ENCODE assay signal across 22 mouse cellular contexts in the genomic region with DNA sequence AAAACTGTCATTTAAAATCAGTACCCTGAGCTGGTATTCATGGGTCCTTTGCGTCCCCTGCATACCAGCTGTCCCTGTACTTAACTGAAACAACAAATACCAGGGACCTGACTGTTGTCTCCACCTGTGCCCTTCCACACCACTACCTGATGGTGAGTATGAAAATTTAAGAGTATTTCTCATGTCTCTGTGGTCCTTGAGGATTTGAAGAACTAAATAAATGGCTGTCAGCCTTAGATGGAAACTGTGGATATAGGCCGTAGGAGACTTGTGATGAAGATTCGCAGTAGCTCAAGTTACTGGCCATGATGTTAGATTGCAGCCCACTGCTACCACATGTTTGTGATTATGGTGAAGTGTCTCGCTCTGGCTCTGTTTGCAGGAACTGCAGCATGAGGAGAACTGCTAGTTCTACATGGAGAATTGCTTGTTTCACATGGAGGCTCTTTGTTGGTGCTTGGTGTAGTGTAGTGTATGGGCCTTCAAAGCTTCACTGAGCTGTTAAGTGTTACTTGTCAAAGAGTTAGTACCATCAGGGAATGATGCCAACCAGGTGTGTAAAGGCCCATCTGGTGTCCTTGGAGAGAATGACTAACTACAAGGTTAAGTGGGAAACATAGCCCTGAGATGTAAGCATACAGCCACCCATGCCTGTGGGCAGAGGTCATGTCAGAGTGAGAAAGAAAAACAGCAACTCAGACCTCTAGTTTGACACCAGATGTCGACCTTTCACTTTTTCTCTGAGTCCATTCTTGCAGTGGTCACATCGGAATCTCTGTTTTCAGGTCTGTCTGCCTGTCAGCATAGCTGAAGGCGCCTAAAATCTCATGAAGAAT.
DNase-seq lines count a peak whose midpoint lies in the region; ATAC-seq and TF ChIP-seq lines count a peak whose summit lies in the region.
"Had no signal": no experiment of that assay in that cellular context is flagged by ENCODE, and none has a peak within 500 bp of the region (broad histone marks: within the 10 kb centered on the region; RNA-seq: fewer than 3 reads in every experiment).

No protein-coding gene starts in this region.

- peak; percentile 35 for DNase-seq in heart, embryonic 10.5 days (ENCODE audit: low spot score)
- DNase-seq in heart, adult 8-10 months (ENCODE audit: low spot score) = no peak
- DNase-seq in liver, postnatal 0 days = no peak
- no peak for DNase-seq in liver, embryonic 11.5 days (ENCODE audit: low spot score)
- peak; percentile 33 for DNase-seq in yolk sac, embryonic 10.5 days (ENCODE audit: low spot score)
- no peak for DNase-seq in gastrocnemius, postnatal 14 days
- no peak for DNase-seq in thymus, postnatal 14 days
- DNase-seq: cerebellum, postnatal 10 days; forebrain, postnatal 0 days; gastrocnemius, adult 2 months; heart, adult 18-20 months; lung, postnatal 10 days; right cerebral cortex, postnatal 14 days; thymus, postnatal 36 days had no signal

- H3K4me1 ChIP-seq in heart, embryonic 10.5 days = 0 out of 2 replicates have a peak, but pooled peaks cover 11% of the 10 kb centered on the region
- peaks cover 13% of the 10 kb centered on the region; the same call in 1 of the 2 replicates for H3K4me1 ChIP-seq in liver, postnatal 0 days (ENCODE audit: insufficient read depth)
- H3K4me1 ChIP-seq in liver, embryonic 11.5 days (replicated peaks; ENCODE audit: control insufficient read depth, insufficient read depth, low read length) = no peaks in the 10 kb centered on the region
- H3K4me1 ChIP-seq in kidney, embryonic 16.5 days (ENCODE audit: insufficient read depth, low read length) = peaks cover 29% of the 10 kb centered on the region
- H3K4me1 ChIP-seq: intestine, embryonic 15.5 days; megakaryocyte, embryonic 14.5 days; neural tube, embryonic 13.5 days had no signal

- WGBS in heart, embryonic 10.5 days = 71% methylated on average over 7 of the region's 7 CpGs
- WGBS in liver, postnatal 0 days (ENCODE audit: insufficient replicate concordance) = 61% methylated on average over 7 of the region's 7 CpGs
- 74% methylated on average over 7 of the region's 7 CpGs for WGBS in liver, embryonic 11.5 days
- 59% methylated on average over 7 of the region's 7 CpGs for WGBS in kidney, embryonic 16.5 days

- 0 out of 2 replicates have a peak, but pooled peaks have one; percentile 30 for ATAC-seq in liver, postnatal 0 days
- ATAC-seq in liver, embryonic 11.5 days (replicated peaks; ENCODE audit: low FRiP score) = no peak
- ATAC-seq in kidney, embryonic 16.5 days (ENCODE audit: low FRiP score, low TSS enrichment) = peak; percentile 53
- ATAC-seq: forebrain, postnatal 0 days had no signal

- TF ChIP-seq EP300 in liver, postnatal 0 days (IDR thresholded peaks at IDR 0.05; ENCODE audit: low read depth) = no peak

- no peaks in the 10 kb centered on the region for H3K27me3 ChIP-seq in heart, embryonic 10.5 days (ENCODE audit: insufficient read depth, poor library complexity, severe bottlenecking)
- no peaks in the 10 kb centered on the region for H3K27me3 ChIP-seq in liver, postnatal 0 days (ENCODE audit: insufficient read depth, low read length)
- H3K27me3 ChIP-seq in liver, embryonic 11.5 days (replicated peaks; ENCODE audit: control insufficient read depth, insufficient read depth, low read length) = no peaks in the 10 kb centered on the region
- H3K27me3 ChIP-seq in kidney, embryonic 16.5 days (ENCODE audit: insufficient read depth, low read length) = no peaks in the 10 kb centered on the region
- H3K27me3 ChIP-seq: embryonic facial prominence, embryonic 12.5 days; intestine, embryonic 15.5 days; neural tube, embryonic 13.5 days had no signal

- H3K9ac ChIP-seq in liver, postnatal 0 days (replicated peaks) = no peak overlapping the region
- H3K9ac ChIP-seq in liver, embryonic 11.5 days (ENCODE audit: low read depth, low read length) = no peak overlapping the region
- H3K9ac ChIP-seq in kidney, embryonic 16.5 days (replicated peaks; ENCODE audit: low read length) = no peak overlapping the region
- H3K9ac ChIP-seq: embryonic facial prominence, embryonic 12.5 days; forebrain, postnatal 0 days; hindbrain, embryonic 14.5 days; intestine, embryonic 15.5 days; liver, embryonic 14.5 days; neural tube, embryonic 13.5 days had no signal

- H3K27ac ChIP-seq in heart, embryonic 10.5 days = no peak overlapping the region
- H3K27ac ChIP-seq in liver, postnatal 0 days (ENCODE audit: low read depth) = peak overlapping the region; percentile 46; the same call in 1 of the 2 replicates
- H3K27ac ChIP-seq in liver, embryonic 11.5 days (ENCODE audit: low read depth, low read length) = no peak overlapping the region
- H3K27ac ChIP-seq in kidney, embryonic 16.5 days (ENCODE audit: low read length) = peak overlapping the region; percentile 49
- H3K27ac ChIP-seq: embryonic facial prominence, embryonic 12.5 days; hindbrain, embryonic 14.5 days; intestine, embryonic 15.5 days; liver, embryonic 14.5 days; neural tube, embryonic 13.5 days; stomach, postnatal 0 days had no signal

- intact Hi-C loops in gastrocnemius, postnatal 14 days (cut with DNase I; ENCODE audit: low total_unique reads) = no loop called here

- no peak overlapping the region for H3K4me3 ChIP-seq in heart, embryonic 10.5 days
- H3K4me3 ChIP-seq in liver, postnatal 0 days (ENCODE audit: low read depth, low read length) = no peak overlapping the region
- no peak overlapping the region for H3K4me3 ChIP-seq in liver, embryonic 11.5 days (ENCODE audit: low read depth, low read length)
- H3K4me3 ChIP-seq in kidney, embryonic 16.5 days (ENCODE audit: low read length) = no peak overlapping the region
- H3K4me3 ChIP-seq: embryonic facial prominence, embryonic 12.5 days; gastrocnemius, adult 2 months; intestine, embryonic 15.5 days; megakaryocyte, embryonic 14.5 days; neural tube, embryonic 13.5 days had no signal

- no peaks in the 10 kb centered on the region for H3K36me3 ChIP-seq in heart, embryonic 10.5 days
- no peaks in the 10 kb centered on the region for H3K36me3 ChIP-seq in liver, postnatal 0 days (replicated peaks; ENCODE audit: insufficient read depth, low read length)
- H3K36me3 ChIP-seq in liver, embryonic 11.5 days (ENCODE audit: control insufficient read depth, insufficient read depth, low read length) = no peaks in the 10 kb centered on the region
- no peaks in the 10 kb centered on the region for H3K36me3 ChIP-seq in kidney, embryonic 16.5 days (ENCODE audit: insufficient read depth, low read length)
- H3K36me3 ChIP-seq: embryonic facial prominence, embryonic 12.5 days; intestine, embryonic 15.5 days; neural tube, embryonic 13.5 days had no signal

- no peaks in the 10 kb centered on the region for H3K9me3 ChIP-seq in heart, embryonic 10.5 days
- H3K9me3 ChIP-seq in liver, postnatal 0 days (ENCODE audit: low read length) = no peaks in the 10 kb centered on the region
- H3K9me3 ChIP-seq in liver, embryonic 11.5 days (ENCODE audit: control insufficient read depth, low read length) = no peaks in the 10 kb centered on the region
- H3K9me3 ChIP-seq in kidney, embryonic 16.5 days (ENCODE audit: low read length) = no peaks in the 10 kb centered on the region
- H3K9me3 ChIP-seq: embryonic facial prominence, embryonic 12.5 days; intestine, embryonic 15.5 days; megakaryocyte, embryonic 14.5 days; neural tube, embryonic 13.5 days had no signal

- peak; percentile 24; the same call in 1 of the 2 replicates for TF ChIP-seq CTCF in liver, postnatal 0 days (IDR thresholded peaks at IDR 0.05; ENCODE audit: low read depth)

- H3K4me2 ChIP-seq in liver, postnatal 0 days (ENCODE audit: low read depth, low read length) = no peak overlapping the region
- no peak overlapping the region for H3K4me2 ChIP-seq in liver, embryonic 11.5 days
- no peak overlapping the region for H3K4me2 ChIP-seq in kidney, embryonic 16.5 days (replicated peaks; ENCODE audit: low read depth, low read length)
- H3K4me2 ChIP-seq: embryonic facial prominence, embryonic 12.5 days; hindbrain, embryonic 14.5 days; intestine, embryonic 15.5 days; neural tube, embryonic 13.5 days had no signal

Comparison
In these comparisons a context has a peak if more than half of its experiments do, and no peak if none do; other contexts are left out.
1. DNase-seq: peak in heart, embryonic 10.5 days (single experiment) and yolk sac, embryonic 10.5 days (single experiment); none in heart, adult 8-10 months (single experiment), liver, postnatal 0 days (single experiment), liver, embryonic 11.5 days (single experiment), gastrocnemius, postnatal 14 days (single experiment) and thymus, postnatal 14 days (single experiment).
2. H3K27ac ChIP-seq: peak in liver, postnatal 0 days (single experiment) and kidney, embryonic 16.5 days (single experiment); none in heart, embryonic 10.5 days (single experiment) and liver, embryonic 11.5 days (single experiment).